Mouse (Mus musculus) intestine, embryonic 14.5 days (tissue): ENCODE data around the gene Pml. TPM values are rescaled to one million over a fixed set of nuclear protein-coding genes. Genes with fewer than 3 reads are reported as not detected.

Experiments used
- ATAC-seq: fragments of 200-750 bp; cut with Nextera tagmentation; replicated peaks from 2 replicates; pipeline ENCODE4 v1.8.0; 2017; ENCODE audit warnings: low read depth, moderate number of reproducible peaks, moderate TSS enrichment, moderate library complexity; ENCODE audit not compliant: low FRiP score, low TSS enrichment
- DNase-seq: peaks from one replicate; pipeline ENCODE4 v3.0.0-alpha.2; 2018; ENCODE audit warnings: low spot score
- H3K27ac ChIP-seq: fragments of 300-500 bp; sonication (generic); 2 replicates; pipeline ENCODE4 v1.5.1; 2014; ENCODE audit warnings: low read depth, mild to moderate bottlenecking, control low read depth
- H3K27me3 ChIP-seq: fragments of 300-500 bp; sonication (generic); replicated peaks from 2 replicates; pipeline ENCODE4 v1.6.1; 2014; ENCODE audit warnings: low read length, control low read depth; ENCODE audit not compliant: control insufficient read depth, insufficient read depth
- H3K36me3 ChIP-seq: fragments of 300-500 bp; sonication (generic); 2 replicates; pipeline ENCODE4 v1.6.1; 2014; ENCODE audit warnings: low read length, control low read depth; ENCODE audit not compliant: control insufficient read depth, insufficient read depth
- H3K4me1 ChIP-seq: fragments of 300-500 bp; sonication (generic); replicated peaks from 2 replicates; pipeline ENCODE4 v1.6.1; 2014; ENCODE audit warnings: low read length, control low read depth, mixed read lengths; ENCODE audit not compliant: control insufficient read depth, insufficient read depth
- H3K4me2 ChIP-seq: fragments of 300-500 bp; sonication (generic); 2 replicates; pipeline ENCODE4 v1.6.1; 2014; ENCODE audit warnings: low read length
- H3K4me3 ChIP-seq: fragments of 300-500 bp; sonication (generic); 2 replicates; pipeline ENCODE4 v1.5.1; 2014; ENCODE audit warnings: low read depth, low read length, control low read depth, mixed read lengths
- H3K9ac ChIP-seq: fragments of 300-500 bp; sonication (generic); 2 replicates; pipeline ENCODE4 v1.6.1; 2014; ENCODE audit warnings: mild to moderate bottlenecking, low read length
- H3K9me3 ChIP-seq: fragments of 300-500 bp; sonication (generic); 2 replicates; pipeline ENCODE4 v1.6.1; 2016; ENCODE audit warnings: low read length, control low read depth; ENCODE audit not compliant: control insufficient read depth
- WGBS: fragments of 180-500 bp; shearing (Covaris S2); extraction: QIAGEN DNeasy Blood & Tissue Kit; methylation state at CpG from one replicate; pipeline ENCODE4 v1.1.7; 2014; 5-methylcytosine and 5-hydroxymethylcytosine counted together
- polyA plus RNA-seq: library from polyadenylated mRNA; unstranded; fragments of >200 nt; fragmentation: Nextera tagmentation; extraction: Ambion mirVana; gene quantifications from 2 replicates; pipeline ENCODE4 v1.2.1, GENCODE M21; 2014

The Pml gene
- polyA plus RNA-seq, 1 experiment from 2014 or later = 16.9 TPM

GRCm38 (mm10) chr9:58241780-58242485 is 7.7 kb downstream of the Pml start:
- no peaks in the 10 kb centered on the region for H3K9me3 ChIP-seq
- no peaks in the 10 kb centered on the region for H3K27me3 ChIP-seq
- peaks cover 3% of the 10 kb centered on the region; the same call in 1 of the 2 replicates for H3K36me3 ChIP-seq
- WGBS = 33% methylated on average over 9 of the region's 9 CpGs
- peaks cover 20% of the 10 kb centered on the region for H3K4me1 ChIP-seq
- H3K27ac ChIP-seq = no peak overlapping the region; the same call in 1 of the 2 replicates
- peak; percentile 62 for DNase-seq
- no peak overlapping the region for H3K4me3 ChIP-seq
- H3K9ac ChIP-seq = no peak overlapping the region
- ATAC-seq = peak; percentile 64; the same call in 1 of the 2 replicates
- H3K4me2 ChIP-seq = no peak overlapping the region

- Histone ChIP-seq H3K27me3 (no peaks in the 10 kb centered on the region), H3K4me1 (no peaks in the 10 kb centered on the region), H3K27ac (no peak overlapping the region), H3K36me3 (peaks cover 35% of the 10 kb centered on the region), H3K4me3 (no peak overlapping the region), H3K4me2 (no peak overlapping the region), H3K9ac (no peak overlapping the region), H3K9me3 (no peaks in the 10 kb centered on the region)
- WGBS = 96% methylated on average over 28 of the region's 28 CpGs
- ATAC-seq = no peak
- DNase-seq = no peak
These were observed 15.0 kb downstream of the Pml start for GRCm38 (mm10) chr9:58234502-58235015.

GRCm38 (mm10) chr9:58232374-58232773 is 17.2 kb downstream of the Pml start:
- H3K4me2 ChIP-seq = no peak overlapping the region
- no peak for ATAC-seq
- no peak overlapping the region for H3K27ac ChIP-seq
- no peaks in the 10 kb centered on the region for H3K4me1 ChIP-seq
- no peak overlapping the region for H3K9ac ChIP-seq
- H3K27me3 ChIP-seq = no peaks in the 10 kb centered on the region
- no peak overlapping the region for H3K4me3 ChIP-seq
- WGBS = 68% methylated on average over 5 of the region's 5 CpGs
- H3K36me3 ChIP-seq = peaks cover 56% of the 10 kb centered on the region
- H3K9me3 ChIP-seq = no peaks in the 10 kb centered on the region
- no peak for DNase-seq

GRCm38 (mm10) chr9:58231746-58232145 is 17.8 kb downstream of the Pml start:
- H3K36me3 ChIP-seq = peaks cover 59% of the 10 kb centered on the region
- H3K9me3 ChIP-seq = no peaks in the 10 kb centered on the region
- no peak overlapping the region for H3K4me2 ChIP-seq
- 66% methylated on average over 6 of the region's 6 CpGs for WGBS
- no peak overlapping the region for H3K27ac ChIP-seq
- H3K27me3 ChIP-seq = no peaks in the 10 kb centered on the region
- ATAC-seq (no peak), DNase-seq (no peak)
- H3K4me1 ChIP-seq = no peaks in the 10 kb centered on the region
- H3K9ac ChIP-seq = no peak overlapping the region
- no peak overlapping the region for H3K4me3 ChIP-seq

- Histone ChIP-seq H3K27ac (no peak overlapping the region), H3K36me3 (peaks cover 63% of the 10 kb centered on the region), H3K4me1 (no peaks in the 10 kb centered on the region), H3K4me3 (no peak overlapping the region), H3K27me3 (no peaks in the 10 kb centered on the region), H3K4me2 (no peak overlapping the region), H3K9me3 (no peaks in the 10 kb centered on the region), H3K9ac (no peak overlapping the region)
- no peak for ATAC-seq
- DNase-seq = no peak
- 92% methylated on average over 9 of the region's 9 CpGs for WGBS
These were observed 20.7 kb downstream of the Pml start for GRCm38 (mm10) chr9:58228777-58229466.

GRCm38 (mm10) chr9:58225915-58226913 is 23.4 kb downstream of the Pml start:
- Histone ChIP-seq H3K27me3 (no peaks in the 10 kb centered on the region), H3K4me1 (no peaks in the 10 kb centered on the region), H3K9me3 (no peaks in the 10 kb centered on the region), H3K27ac (no peak overlapping the region), H3K36me3 (peaks cover 64% of the 10 kb centered on the region), H3K9ac (no peak overlapping the region), H3K4me3 (no peak overlapping the region), H3K4me2 (no peak overlapping the region)
- DNase-seq (peak; percentile 74), ATAC-seq (no peak)
- 69% methylated on average over 9 of the region's 9 CpGs for WGBS

GRCm38 (mm10) chr9:58224356-58224755 is 25.2 kb downstream of the Pml start:
- Histone ChIP-seq H3K36me3 (peaks cover 58% of the 10 kb centered on the region), H3K4me3 (no peak overlapping the region), H3K9ac (no peak overlapping the region), H3K27ac (no peak overlapping the region), H3K4me1 (no peaks in the 10 kb centered on the region), H3K4me2 (no peak overlapping the region), H3K27me3 (no peaks in the 10 kb centered on the region), H3K9me3 (no peaks in the 10 kb centered on the region)
- WGBS = 92% methylated on average over 2 of the region's 2 CpGs
- DNase-seq (no peak), ATAC-seq (no peak)

GRCm38 (mm10) chr9:58220218-58220903 is 29.2 kb downstream of the Pml start:
- no peak overlapping the region for H3K27ac ChIP-seq
- no peak overlapping the region for H3K4me2 ChIP-seq
- H3K9me3 ChIP-seq = no peaks in the 10 kb centered on the region
- H3K4me3 ChIP-seq = no peak overlapping the region
- DNase-seq (no peak), ATAC-seq (no peak)
- WGBS = 69% methylated on average over 24 of the region's 24 CpGs
- H3K27me3 ChIP-seq = no peaks in the 10 kb centered on the region
- no peaks in the 10 kb centered on the region for H3K4me1 ChIP-seq
- H3K36me3 ChIP-seq = peaks cover 31% of the 10 kb centered on the region
- no peak overlapping the region for H3K9ac ChIP-seq
